ENCODE assay signal across 10 mouse cellular contexts in the genomic region with DNA sequence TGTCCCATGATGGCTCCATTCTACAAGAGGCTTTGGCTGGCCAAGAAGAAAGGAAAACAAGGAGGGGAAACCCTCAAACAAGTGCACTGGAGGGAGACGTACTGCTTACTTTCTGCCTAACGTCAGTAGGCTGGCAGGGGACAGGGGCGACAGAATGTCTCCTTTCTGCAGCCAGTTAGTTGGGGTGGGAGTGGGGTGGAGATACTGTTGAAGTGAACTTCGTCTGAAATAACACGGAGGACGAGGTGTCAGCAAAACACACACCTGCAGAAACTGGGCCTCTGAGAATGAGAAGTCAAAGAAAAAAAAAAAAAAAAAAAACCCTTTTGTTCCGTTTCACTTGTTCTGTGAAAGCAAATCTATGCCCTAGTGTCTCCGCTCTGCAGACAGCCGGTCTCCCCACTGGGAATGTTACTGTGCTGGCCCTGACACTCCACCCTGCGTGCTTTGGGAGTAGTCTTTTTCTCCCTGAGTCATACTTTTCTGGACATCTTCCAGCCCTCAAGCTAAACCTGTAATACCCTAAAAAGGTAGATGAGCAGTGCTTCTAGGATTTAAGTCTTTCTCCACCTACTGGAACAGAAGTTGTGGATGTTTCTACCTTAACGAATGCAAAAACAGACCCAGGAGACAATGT.
DNase-seq lines count a peak whose midpoint lies in the region; ATAC-seq and TF ChIP-seq lines count a peak whose summit lies in the region.
"Had no signal": no experiment of that assay in that cellular context is flagged by ENCODE, and none has a peak within 500 bp of the region (broad histone marks: within the 10 kb centered on the region; RNA-seq: fewer than 3 reads in every experiment).

No protein-coding gene starts in this region.

- no peak overlapping the region for H3K4me3 ChIP-seq in forebrain, embryonic 10.5 days
- no peak overlapping the region for H3K4me3 ChIP-seq in forebrain, embryonic 15.5 days
- no peak overlapping the region for H3K4me3 ChIP-seq in bone marrow, adult 2 months (replicated peaks; ENCODE audit: control insufficient read depth, low read depth, low read length)
- H3K4me3 ChIP-seq in layer of hippocampus, adult 2 months: no peak overlapping the region

- TF ChIP-seq POLR2A in bone marrow, adult 2 months (IDR thresholded peaks at IDR 0.05; ENCODE audit: borderline replicate concordance, control insufficient read depth, low read depth, low read length): no peak

- peaks cover 60% of the 10 kb centered on the region for H3K4me1 ChIP-seq in forebrain, embryonic 10.5 days
- H3K4me1 ChIP-seq in forebrain, embryonic 15.5 days: peaks cover 60% of the 10 kb centered on the region
- H3K4me1 ChIP-seq in bone marrow, adult 2 months (ENCODE audit: control insufficient read depth, insufficient read depth, low read length): peaks cover 13% of the 10 kb centered on the region

- no peak for ATAC-seq in forebrain, embryonic 15.5 days (replicated peaks)
- ATAC-seq: midbrain, embryonic 16.5 days had no signal

- no peaks in the 10 kb centered on the region for H3K27me3 ChIP-seq in forebrain, embryonic 10.5 days (ENCODE audit: poor library complexity, severe bottlenecking)
- H3K27me3 ChIP-seq in forebrain, embryonic 15.5 days: no peaks in the 10 kb centered on the region

- H3K9me3 ChIP-seq in forebrain, embryonic 10.5 days: no peaks in the 10 kb centered on the region
- H3K9me3 ChIP-seq in forebrain, embryonic 15.5 days: no peaks in the 10 kb centered on the region
- H3K9me3 ChIP-seq: G1E had no signal

- no peak for TF ChIP-seq CTCF in bone marrow, adult 2 months (IDR thresholded peaks at IDR 0.05; ENCODE audit: control insufficient read depth, insufficient read depth, low read length)
- no peak for TF ChIP-seq CTCF in layer of hippocampus, adult 2 months (conservative IDR thresholded peaks at IDR 0.05)

- no peak overlapping the region for H3K9ac ChIP-seq in forebrain, embryonic 15.5 days (replicated peaks)

- 71% methylated on average over 11 of the region's 11 CpGs for WGBS in forebrain, embryonic 10.5 days
- 45% methylated on average over 11 of the region's 11 CpGs for WGBS in forebrain, embryonic 15.5 days
- 37% methylated on average over 11 of the region's 11 CpGs for WGBS in bone marrow, adult 2 months

- no peak for DNase-seq in forebrain, embryonic 10.5 days (ENCODE audit: extremely low spot score, low spot score)
- peak; percentile 49 for DNase-seq in 3134 (ENCODE audit: extremely low read depth, insufficient read length, low spot score)
- DNase-seq in kidney, postnatal 10 days: peak; percentile 35
- no peak for DNase-seq in layer of hippocampus, adult 2 months (ENCODE audit: low spot score in 2 of 2)
- no peak for DNase-seq in frontal cortex, postnatal 25 days (ENCODE audit: low spot score in 2 of 2)
- DNase-seq in left cerebral cortex, adult 9 months (ENCODE audit: low spot score in 2 of 2): no peak

- H3K27ac ChIP-seq in forebrain, embryonic 10.5 days: peak overlapping the region; percentile 63
- H3K27ac ChIP-seq in forebrain, embryonic 15.5 days (replicated peaks): no peak overlapping the region
- peak overlapping the region; percentile 35 for H3K27ac ChIP-seq in bone marrow, adult 2 months (ENCODE audit: control insufficient read depth, insufficient read depth, low read depth, low read length, poor library complexity)
- no peak overlapping the region for H3K27ac ChIP-seq in layer of hippocampus, adult 2 months

- peaks cover 24% of the 10 kb centered on the region for H3K36me3 ChIP-seq in forebrain, embryonic 10.5 days (replicated peaks)
- no peaks in the 10 kb centered on the region for H3K36me3 ChIP-seq in forebrain, embryonic 15.5 days
- H3K36me3 ChIP-seq: G1E had no signal

- H3K4me2 ChIP-seq in forebrain, embryonic 15.5 days (replicated peaks): no peak overlapping the region

Comparison
In these comparisons a context has a peak if more than half of its experiments do, and no peak if none do; other contexts are left out.
1. H3K27ac ChIP-seq: peak in forebrain, embryonic 10.5 days (single experiment) and bone marrow, adult 2 months (single experiment); none in forebrain, embryonic 15.5 days (single experiment) and layer of hippocampus, adult 2 months (single experiment).
2. DNase-seq: peak in 3134 (single experiment) and kidney, postnatal 10 days (single experiment); none in forebrain, embryonic 10.5 days (single experiment), layer of hippocampus, adult 2 months (0 of 2), frontal cortex, postnatal 25 days (0 of 2) and left cerebral cortex, adult 9 months (0 of 2).